Mouse (Mus musculus) natural killer cell, adult 2 months (primary cell): ENCODE results near the gene Hfe2.
A peak's percentile ranks its signal among the peaks of the same experiment; 100 is the strongest.
"Not testable (repeated sequence)": the region's sequence is repeated elsewhere in the genome, so short reads cannot be mapped to it uniquely, and the experiment has no call there.

Experiments
- DNase-seq, 2 experiments: peaks; one replicate each; pipeline ENCODE4 v3.0.0; 2022; ENCODE audit warnings: low spot score in 2 of 2

The Hfe2 gene

DNA sequence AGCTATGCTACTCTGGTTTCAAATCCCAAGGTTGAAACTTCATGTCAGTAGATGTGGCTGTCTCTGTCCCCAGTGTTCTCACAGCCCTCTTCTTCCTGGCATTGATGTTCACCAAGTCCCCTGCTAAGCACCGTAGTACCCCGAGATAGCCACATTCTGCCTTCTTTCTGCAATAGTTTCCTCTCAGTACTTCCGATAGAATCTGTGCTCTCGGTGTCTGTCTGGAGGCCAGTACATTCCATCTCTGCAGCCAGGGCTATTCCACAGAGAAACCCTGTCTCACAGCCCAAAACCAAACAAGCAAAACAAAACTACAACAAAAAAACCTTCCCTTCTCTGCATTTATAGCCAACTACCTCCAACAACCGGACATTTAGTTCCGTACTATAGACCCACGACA lies 28.8 kb upstream of the Hfe2 start:
- no peak for DNase-seq

DNA sequence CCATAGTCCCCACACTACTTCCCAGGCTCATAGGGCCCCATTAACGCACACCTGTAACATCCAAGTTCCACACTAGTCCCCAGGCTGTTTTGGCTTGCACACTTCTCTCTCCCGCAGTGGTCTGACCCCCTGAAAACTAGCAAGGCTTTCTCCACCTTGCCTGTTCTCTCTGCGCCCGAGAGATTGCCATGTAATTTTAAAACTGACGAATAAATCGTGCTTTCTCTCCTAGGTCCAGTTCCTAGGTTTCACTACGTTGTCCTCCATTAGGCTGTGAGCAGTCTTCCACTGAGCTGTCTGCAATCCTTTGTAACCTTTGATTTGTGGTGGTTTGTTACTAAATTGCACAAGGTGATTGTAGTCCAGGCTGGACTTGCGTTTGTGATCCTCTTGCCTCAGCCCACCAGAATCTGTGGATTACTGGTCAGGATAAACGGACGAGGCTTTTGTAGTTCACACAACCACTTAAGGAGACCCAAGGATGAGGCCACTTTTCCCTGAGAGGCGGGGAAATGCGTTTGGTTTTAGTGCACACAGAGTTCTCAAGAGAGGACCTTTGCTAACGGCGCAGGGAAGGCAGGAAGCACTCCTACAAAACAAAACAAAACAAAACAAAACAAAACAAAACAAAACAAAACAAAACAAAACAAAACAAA lies 28.2 kb upstream of the Hfe2 start:
- not testable (repeated sequence) for DNase-seq

DNA sequence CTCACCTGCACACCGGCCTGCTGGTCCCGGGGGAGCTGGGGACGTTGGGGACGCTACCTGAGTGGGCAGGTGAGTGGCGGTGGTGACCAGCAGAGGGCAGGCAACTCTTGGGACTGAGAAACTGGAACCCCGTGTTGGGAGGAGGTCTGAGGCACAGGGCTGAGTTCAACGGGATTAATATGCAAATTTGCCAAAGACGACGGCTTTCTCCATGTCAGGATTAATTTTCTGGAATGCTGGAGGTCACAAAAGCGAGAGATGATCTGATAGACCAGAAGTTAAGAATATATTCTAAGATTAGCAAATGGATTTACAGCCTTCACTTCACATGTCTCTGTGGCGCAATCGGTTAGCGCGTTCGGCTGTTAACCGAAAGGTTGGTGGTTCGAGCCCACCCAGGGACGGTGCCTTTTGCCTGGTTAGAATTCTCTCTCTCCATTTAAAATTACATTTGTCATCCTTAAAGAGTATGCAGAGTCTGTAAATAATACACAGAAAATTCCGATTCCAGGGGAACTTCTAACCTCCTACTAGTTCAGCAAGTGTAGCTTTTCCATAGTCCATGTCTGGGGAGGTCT lies 27.4 kb upstream of the Hfe2 start:
- DNase-seq, result peak; percentile 78 to 82

DNA sequence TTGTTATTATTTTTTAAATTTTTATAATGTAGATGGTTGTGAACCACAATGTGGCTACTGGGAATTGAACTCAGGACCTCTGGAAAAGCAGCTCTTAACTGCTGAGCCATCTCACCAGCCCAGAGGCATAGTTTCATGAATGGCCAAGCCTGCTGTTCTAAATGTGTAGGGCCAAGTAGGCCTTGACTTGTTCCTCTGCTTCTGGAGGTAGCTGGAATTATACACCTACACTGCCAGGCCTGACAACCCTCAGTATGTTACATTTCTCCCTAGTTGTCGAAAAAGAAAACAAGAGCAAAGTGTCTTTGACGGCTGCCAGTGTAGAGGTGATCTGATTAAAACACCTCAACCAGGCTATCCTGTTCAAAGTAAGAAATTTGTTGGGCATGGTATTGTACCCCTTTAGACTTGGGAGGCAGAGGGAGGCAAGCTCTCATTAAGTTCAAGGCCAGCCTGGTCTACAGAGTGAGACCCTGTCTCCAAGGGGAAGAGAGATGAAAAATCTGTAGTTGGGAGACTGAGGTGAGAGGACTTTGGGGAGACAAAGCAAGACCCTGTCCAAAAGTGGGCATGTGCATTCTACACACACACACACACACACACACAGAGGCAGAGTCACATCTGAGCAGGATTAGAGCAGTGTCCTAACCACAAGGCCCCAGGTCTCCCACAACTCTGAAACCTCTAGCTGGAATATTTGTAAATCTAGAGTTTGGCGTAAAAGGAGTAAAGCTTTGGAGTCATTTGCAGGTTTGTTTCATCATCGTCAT lies 26.3 kb upstream of the Hfe2 start:
- DNase-seq, result no peak

- DNase-seq, result peak; percentile 84 to 85
Measured at GRCm38 (mm10) chr3:96499481-96500288, 25.3 kb upstream of the Hfe2 start.

- DNase-seq, result peak; percentile 95 to 96
Measured at GRCm38 (mm10) chr3:96500289-96500621, 24.7 kb upstream of the Hfe2 start.

GRCm38 (mm10) chr3:96500691-96501265 lies 24.2 kb upstream of the Hfe2 start:
- DNase-seq, result peak; percentile 88 to 89

DNA sequence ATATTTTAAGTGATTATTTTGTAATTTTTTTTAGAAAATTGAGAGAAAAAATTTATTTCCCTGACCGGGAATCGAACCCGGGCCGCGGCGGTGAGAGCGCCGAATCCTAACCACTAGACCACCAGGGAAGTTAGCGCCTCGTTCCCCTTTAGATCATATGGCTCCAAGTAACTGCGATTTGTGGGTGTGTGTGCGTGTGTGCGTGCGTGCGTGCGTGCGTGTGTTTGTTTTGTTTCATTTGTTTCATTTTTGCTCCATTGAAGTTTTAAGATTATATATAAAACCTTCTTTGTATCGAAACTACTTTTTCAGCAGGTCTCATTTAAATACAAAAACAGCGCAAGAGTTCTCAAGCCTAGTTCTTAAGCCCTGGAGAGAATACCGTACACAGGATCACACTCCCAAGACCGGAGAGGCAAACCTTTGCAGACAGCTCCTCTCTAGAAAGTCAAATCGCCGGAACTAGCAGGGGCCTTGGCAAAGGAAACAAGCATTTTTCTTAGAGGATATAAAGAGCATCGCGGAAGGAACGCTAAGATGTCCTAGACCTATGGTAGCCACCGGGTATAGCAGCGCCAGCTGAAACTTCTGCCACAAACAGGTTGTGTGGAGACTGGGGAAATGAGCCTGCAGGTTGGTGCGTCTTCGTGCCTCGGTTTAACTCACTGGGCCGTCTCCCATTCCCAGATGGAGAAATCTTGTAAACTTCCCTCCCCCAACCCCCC lies 23.4 kb upstream of the Hfe2 start:
- DNase-seq, result peak; percentile 92

DNA sequence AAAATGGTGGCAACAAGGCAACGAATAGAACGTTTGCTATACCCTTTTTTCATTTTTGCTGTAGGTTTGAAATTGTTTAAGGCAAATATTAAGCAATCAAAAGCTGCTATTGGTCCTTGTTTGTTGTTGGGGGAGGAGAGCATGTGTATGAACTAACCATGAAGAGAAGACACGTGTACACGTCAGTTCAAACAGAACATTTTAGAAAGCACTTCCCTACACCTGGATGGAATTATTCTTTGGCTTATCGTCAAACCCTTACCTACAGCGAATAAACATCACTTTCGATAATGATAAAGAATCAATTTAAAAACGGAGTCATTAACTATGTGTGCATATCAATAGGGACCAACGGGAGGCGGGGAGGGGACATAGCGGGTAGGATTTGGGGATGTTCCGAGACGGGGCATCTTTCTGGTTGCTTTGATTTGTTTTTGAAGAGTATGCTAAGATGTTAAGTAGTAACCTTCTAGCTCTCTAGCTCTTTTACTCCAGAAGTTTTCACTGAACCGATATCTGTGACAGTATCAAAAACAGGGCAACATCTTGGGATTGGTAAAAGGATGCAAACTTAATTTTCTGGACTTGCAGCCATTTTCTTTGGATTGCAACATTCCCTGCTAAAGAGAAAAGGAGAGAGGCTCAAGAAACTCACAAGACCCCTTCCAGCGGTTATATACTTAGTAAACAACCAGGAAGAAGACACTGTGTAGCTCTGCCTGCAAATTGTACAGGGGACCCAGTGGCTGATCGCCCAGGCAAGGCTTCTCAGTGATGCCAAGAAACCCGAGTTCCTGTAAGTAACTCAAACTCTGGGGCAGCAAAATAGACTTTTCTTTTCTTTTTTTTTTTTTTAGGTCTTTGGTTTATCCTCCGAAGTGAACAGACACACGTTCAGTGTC lies 22.5 kb upstream of the Hfe2 start:
- no peak for DNase-seq

- peak; percentile 64 to 81 for DNase-seq
Measured at GRCm38 (mm10) chr3:96503083-96503450, 21.9 kb upstream of the Hfe2 start.

DNA sequence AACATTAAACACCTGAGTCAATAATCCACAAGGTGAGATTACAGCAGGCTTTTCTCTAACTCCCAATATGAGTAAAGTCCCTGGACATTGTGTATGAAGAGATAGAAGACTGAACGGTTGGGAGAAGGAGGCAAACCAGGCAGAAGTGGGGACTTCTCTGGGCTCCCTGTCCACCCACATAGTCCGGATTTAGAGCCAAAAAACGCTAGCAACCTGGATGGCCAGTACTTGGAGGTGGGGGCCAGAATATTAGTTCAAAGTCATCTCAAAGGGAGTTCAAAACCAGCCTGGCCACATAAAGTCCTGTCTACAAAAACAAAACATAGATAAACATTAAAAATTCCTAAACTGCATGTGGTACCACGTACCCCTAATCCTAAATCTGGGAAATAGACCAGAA lies 21.0 kb upstream of the Hfe2 start:
- no peak for DNase-seq

- DNase-seq, result no peak
Measured at GRCm38 (mm10) chr3:96504931-96505330, 20.0 kb upstream of the Hfe2 start.

DNA sequence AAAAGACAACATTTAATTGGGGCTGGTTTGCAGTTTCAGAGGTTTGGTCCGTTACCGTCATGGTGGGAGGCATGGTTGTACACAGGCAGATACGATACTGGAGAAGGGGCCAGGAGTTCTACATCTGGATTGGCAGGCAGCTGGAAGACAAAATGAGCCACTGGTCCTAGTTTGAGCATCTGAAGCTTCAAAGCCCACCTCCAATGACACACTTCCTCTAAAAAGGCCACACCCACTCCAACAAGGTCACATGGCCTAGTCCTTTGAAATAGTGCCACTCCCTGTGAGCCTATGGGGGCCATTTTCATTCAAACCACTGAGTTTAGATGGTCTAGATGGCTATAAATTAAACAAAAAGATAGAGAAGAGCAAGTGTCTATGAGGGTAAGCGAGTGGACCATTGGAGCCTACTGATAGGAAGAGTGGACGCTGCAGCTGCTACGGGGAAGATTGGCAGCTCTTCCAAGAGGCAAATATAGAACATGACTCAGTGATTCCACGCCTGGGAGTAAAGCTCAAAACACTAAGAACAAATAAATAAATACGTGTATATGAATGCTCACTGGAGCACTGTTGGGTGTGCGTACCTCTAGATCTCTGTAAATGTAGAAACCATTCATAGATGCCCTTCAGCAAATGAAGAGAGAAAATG lies 18.4 kb upstream of the Hfe2 start:
- no peak for DNase-seq

DNA sequence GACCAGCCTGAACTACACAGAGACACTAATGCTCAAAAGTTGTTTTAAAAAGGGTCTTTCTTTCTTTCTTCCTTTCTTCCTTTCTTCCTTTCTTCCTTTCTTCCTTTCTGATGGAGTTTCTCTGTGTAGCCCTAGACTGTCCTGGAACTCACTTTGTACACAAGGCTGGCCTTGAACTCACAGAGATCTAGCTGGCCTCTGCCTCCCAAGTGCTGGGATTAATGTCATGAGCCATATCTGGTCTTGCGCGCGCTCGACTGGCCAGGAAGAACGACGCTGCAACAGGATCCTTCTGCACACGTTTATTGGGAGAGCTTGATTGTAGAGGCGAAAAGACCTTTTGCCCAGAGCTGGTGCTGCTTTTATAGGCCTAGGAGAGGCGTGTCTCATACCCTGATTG lies 17.0 kb upstream of the Hfe2 start:
- not testable (repeated sequence) for DNase-seq

- no peak for DNase-seq
Measured at GRCm38 (mm10) chr3:96520171-96520570, 4.8 kb upstream of the Hfe2 start.

DNA sequence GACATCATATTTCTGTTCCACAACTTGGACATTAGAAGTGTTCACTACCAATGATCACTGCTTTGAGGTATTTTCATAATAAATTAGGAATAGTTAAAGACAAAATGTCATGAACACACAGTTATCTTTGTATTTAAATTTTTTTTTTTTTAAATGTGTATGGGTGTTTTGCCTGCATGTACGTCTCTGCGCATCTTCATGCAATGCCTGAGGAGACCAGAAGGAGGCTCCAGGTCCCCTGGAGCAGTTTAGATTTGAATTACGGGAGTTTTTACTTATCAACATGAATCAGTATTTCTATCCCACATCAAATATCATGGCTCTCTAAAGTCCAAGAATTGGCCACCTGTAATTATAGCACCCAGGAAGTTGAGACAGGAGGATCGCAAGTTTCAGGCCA lies 2.8 kb upstream of the Hfe2 start:
- DNase-seq, result peak in 1 of 2 experiments; percentile 36

- no peak for DNase-seq
Measured at GRCm38 (mm10) chr3:96524028-96524810, 753 bp upstream of the Hfe2 start.

GRCm38 (mm10) chr3:96526013-96526762 lies 1.2 kb downstream of the Hfe2 start:
- DNase-seq, result no peak
